Mouse (Mus musculus) kidney, adult 18-20 months (tissue): Measurements from ENCODE around the gene Ube2o.
A peak's percentile ranks its signal among the peaks of the same experiment; 100 is the strongest.
"Not testable (repeated sequence)": the region's sequence is repeated elsewhere in the genome, so short reads cannot be mapped to it uniquely, and the experiment has no call there.

Source experiments
- DNase-seq: peaks from one replicate; pipeline ENCODE4 v3.0.0; 2021

Gene Ube2o

DNA sequence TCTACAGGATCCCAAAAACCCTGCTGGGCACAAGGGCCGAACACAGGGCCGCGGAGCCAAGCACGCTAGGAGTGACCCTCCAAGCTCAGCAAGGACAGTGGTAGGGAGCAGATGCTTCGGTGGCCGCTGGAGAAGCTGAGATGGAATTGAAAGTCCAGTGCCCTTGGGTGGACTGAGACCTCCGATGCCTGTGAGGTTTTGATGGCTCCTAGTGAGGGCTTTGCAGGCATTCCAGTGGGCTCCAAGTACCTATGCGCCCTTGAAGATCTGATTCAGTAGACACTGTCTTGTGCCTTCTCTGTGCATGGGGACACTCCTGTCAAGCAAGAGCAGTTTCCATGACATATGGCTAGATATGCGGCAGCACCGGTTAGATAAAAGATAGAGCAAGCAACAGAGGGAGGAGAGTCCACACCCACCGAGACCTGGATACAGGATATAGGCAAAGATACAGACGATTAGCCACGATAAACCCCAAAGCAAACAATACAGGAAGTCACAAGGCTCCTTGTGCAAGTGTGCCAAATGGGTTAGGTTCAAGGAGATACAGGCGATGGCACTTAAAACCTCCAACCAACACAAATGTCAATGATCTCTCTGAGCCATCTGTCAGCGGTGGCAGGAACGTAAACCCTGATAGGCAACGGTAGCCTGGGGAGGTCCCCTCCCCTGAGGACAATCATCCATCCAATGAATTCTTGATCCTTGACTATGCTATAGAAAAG lies 74.9 kb downstream of the Ube2o start:
- no peak for DNase-seq

DNA sequence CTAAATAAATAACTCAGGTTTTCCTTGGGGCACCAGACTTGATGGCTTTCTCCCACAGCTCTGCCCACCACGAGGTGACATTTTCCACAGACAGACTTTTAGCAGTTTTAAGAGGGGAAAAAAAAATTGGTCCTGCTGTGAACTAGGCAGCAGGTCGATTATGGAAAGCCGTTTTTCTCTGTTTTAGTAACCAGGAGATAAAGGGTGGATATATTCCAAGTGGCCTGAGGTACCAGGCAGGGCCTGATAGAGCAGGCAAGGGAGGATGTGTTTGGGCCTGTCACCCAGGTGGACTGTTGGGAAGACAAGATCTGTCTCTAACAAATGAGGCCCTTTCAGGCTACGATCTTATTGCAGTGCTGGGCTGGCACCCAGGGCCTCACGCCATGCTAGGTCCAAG lies 75.7 kb downstream of the Ube2o start:
- DNase-seq = no peak

DNA sequence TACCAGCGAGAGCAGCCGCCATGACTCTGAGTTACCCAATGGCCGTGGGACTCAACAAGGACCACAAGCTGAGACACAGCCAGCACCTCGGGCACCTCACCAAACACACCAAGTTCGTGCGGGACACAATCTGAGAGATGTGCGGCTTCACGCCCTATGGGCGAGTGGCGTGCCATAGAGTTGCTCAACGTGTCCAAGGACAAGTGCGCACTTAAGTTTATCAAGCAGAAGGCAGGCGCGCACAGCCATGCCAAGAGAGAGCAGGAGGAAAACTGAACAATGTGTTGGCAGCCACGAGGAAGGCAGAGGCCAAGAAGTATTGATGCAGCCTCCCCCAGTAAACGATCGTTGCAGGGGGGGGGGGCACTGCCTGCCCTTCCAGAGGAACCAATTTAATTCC lies 76.7 kb downstream of the Ube2o start:
- no peak for DNase-seq

DNA sequence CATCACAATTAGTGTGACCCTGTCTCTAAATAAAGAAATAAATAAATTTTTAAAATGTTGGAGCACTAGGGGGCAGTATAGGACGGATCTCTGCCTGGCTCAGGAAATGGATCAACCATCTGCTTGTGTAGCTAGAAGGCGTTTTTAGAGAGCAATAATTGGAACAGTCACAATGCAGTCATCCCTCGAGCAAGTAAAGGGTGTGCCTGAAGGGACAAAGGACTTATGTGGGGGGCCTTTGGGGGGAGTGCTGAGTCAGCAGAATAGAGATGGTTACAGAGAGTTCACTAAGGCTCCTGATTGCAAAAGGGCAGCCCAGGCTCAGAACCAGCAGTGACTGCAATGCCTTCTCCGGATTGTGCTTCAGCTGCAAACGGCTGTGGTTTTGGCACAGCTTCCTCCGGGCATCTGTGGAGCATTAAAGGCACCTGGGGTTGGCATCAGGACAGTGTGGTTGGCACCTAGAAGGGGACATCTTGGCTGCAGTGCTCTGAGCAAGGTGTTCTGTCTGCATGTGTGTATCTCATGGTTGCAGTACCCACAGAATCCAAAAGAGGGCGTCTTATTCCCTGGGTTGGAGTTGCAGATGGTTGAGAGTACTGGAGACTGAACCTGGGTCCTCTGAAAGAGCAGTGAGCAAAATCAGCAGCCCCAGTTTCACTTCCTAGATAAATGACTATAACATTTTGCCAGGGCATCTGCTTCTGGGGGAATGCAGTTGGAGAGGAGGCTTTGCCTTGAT lies 80.1 kb downstream of the Ube2o start:
- DNase-seq = peak; percentile 43

DNA sequence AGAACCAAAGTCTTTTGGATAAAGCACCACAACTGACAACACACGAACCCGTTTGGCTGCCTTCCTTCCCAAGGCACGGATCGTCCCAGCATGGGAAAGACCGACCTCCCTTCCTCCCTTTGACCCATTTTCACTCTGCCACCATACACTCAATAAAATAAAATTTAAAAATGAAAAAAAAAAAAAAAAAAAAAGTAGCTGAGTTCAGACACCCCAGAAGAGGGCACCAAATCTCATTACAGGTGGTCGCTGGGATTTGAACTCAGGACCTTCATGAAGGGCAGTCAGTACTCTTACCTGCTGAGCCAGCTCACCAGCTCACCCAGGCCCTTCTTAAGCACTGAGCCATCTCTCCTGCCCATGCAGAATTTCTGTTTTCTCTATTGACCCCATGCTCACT lies 82.2 kb downstream of the Ube2o start:
- DNase-seq = no peak

DNA sequence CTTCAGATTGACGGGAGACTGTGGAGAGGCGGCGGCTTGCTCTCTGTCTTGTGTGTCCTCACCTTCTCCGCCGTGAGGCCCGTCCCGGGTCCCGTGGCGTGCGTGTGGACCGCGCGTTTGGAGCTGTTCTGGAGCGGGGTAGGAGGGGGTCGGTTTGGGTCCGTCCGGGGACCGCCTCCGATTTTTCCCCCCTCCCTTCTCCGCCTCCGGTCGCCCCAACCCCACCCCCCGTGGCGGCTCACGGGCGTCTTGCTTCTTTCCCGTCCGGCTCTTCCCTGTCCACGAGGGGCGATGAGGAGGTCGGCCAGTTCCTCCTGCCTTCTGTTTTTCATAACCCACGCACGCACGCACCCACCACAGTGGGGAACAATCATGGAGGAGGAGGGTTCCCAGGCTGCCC lies 82.7 kb downstream of the Ube2o start:
- DNase-seq = no peak

DNA sequence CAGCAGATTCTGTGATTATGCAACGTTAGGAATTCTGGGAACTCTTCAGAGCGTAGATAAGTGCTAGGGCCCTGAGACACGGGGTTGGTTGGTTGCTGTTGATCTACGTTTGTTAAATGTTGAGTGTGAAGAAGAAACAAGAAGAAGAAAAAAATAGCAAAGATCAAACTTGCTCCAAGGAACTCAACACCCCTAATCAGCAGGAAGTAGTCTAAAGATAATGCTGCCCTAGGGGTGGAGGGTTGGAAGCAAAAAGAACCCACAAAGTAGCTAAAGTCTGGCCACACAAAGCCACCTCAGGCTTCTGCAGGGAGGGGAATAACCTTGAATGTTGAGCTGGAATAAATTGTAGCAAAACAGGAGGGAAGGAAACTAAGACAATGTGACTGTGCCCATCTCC lies 83.9 kb downstream of the Ube2o start:
- no peak for DNase-seq

DNA sequence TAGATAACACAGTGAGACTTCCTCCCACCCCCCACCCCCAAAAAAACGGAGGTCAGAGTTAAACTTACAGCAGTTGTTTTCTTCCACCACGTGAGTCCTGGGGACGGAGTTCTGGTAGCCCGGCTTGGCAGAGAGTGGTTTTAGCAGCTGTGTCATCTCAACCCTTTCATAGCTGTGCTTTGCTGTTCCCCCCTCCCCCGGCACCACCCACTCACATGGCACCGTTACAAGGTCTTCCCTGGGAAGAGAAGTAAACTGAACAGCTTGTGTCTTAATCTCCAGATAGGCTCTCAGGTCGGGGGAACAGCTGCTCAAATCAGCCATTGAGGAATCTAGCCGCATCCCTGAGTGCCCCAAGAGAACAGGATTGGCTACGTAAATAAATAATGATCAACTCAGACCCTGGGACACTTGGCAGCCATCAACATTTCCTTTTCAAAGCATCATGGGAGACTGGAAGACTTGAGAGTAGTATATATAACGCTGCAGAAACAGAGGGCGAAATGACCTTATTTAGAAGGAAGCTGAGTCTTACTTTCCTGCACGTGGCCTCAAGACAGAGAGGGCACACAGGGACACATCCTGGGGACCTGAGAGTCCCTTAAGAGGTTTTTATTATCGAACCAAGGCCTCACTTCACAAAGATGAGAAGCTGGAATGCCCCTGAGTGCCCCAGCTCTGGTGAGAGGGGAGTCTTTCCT lies 86.6 kb downstream of the Ube2o start:
- peak; percentile 43 for DNase-seq

DNA sequence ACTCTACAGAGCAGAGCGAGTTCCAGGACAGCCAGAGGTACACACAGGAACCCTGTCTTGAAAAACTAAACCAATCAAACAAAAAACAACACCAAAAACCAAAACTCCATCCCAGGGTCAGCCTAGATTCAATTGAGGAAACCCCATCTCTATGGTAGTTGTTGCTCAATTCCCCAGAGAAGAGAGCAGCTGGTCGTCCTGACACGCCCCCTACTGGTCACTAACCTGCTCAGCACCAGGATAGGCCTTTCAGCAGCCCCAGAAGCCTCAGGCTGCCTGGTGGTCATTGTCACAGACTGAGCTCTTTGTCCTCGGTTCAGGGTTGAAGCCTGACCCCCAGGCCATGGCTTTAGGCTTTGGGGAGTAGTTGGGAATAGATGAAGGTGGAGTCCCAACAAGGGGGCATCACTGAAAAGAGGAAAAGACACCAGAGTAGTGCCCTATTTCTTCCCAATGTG lies 87.4 kb downstream of the Ube2o start, which contains the start of gene Prpsap1:
Gene Prpsap1 (minus strand): TSS at position 408 of the 458 bp plus-strand sequence.
- DNase-seq = peak; percentile 55

DNA sequence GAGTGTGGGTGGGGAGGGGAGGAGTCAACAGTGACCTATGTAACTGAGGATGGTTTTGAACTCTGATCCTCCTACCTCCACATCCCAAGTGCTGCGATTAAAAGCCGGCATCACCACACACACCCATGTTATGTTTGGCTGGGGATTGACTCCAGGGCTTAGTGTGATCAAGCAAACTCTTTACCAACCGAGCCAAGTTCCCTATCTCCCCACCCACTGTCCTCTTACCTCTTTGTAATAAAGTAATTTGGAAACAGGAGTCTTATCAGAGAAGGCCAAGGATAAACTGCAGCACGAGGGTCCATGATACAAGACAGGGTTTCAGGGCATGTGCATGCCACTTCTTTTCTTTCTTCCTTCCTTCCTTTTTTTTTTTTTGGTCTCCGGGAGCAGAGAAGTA lies 88.1 kb downstream of the Ube2o start:
- DNase-seq = no peak

DNA sequence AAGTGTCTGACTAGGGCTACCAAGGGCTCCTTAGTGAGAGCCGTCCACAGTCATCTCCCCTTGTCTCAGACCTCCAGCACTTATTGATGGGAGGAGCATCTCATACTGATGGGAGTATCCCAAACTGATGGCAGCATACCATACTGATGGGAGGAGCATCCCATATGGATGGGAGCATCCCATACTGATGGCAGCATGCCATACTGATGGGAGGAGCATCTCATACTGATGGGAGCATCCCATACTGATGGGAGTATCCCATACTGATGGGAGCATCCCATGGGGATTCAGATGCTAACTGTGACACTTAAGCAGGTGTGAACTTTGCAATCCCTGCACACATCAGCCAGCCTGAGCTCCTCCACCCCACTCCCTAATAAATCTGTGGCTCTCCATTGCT lies 88.7 kb downstream of the Ube2o start:
- DNase-seq = not testable (repeated sequence)

DNA sequence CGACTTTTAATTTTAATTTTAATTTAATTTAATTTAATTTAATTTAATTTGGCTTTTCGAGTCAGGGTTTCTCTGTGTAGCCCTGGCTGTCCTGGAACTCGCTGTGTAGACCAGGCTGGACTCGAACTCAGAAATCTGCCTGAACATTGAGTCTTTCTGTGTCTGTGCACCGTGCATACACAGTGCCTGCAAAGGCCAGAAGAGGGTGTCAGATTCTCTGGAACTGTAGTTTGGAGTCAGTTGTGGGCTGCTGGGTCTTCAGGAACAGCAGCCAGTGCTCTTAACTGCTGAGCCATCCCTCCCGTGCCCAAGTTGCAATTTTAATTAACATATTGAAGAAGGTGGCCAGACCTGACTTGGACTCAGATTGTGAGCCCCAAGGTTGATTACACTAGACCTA lies 89.9 kb downstream of the Ube2o start:
- no peak for DNase-seq

DNA sequence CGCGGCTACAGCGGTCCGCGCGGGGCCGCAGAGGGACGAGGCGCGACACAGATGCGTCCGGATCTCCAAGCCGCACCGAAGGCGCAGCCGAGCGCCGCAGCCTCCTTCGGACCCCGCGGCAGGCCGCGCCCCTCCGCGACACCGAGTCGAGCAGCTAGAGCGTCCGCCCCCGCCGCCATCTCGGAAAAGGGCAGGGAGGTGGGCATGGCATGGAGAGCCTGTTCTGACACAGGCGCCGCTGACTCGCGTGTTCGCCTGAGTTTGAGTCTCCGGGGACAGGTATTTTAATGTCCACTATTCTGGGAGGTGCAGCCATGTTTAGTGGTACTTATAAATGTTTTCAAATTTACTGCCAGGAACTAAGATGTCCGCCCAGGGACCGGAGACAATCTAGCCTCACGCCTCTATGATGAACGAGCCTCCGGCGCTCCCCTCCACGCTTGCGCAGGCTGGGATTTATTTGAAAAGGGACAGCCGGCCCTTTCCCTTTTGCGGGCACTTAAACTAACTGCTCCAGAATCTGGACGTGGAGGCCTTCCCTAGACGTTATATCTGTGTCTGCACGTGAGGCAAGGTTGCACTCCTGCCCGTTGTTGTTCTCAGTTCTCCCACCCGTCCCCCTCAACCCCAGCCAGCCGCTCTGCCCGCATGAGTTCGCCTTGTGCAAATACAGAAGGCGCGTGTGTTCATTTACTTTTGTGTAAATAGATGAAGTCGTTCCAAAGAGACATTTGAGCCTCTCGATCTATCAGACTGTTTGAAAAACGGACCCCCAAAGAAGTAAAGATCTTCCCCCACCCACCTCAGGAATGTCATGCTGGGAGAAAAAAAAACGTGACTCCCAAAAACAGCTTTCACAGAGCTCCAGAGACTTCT lies 90.8 kb downstream of the Ube2o start:
- peak; percentile 91 for DNase-seq

DNA sequence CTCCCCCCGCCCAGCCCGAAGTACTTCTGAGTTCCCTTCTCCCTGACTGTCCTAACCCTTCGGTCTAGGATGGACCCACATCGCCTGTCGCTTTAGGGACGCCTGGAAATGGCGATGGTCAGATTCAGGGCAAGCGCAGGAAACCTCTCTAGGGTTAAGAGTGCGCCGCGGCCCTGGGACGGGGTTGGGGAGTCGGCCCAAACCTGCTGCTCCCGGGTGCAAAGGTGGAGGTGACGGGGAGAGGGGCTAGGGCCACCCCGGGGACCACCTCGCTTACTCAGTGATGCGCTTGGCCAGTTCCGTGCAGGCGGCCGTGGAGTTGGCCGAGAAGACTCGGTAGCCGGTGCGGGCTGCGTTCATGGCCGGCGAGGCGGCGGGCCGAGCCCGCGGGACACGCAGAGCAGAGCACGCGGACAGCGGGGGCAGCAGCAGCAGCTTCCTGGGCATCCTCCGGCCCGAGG lies 91.4 kb downstream of the Ube2o start:
- DNase-seq = no peak

DNA sequence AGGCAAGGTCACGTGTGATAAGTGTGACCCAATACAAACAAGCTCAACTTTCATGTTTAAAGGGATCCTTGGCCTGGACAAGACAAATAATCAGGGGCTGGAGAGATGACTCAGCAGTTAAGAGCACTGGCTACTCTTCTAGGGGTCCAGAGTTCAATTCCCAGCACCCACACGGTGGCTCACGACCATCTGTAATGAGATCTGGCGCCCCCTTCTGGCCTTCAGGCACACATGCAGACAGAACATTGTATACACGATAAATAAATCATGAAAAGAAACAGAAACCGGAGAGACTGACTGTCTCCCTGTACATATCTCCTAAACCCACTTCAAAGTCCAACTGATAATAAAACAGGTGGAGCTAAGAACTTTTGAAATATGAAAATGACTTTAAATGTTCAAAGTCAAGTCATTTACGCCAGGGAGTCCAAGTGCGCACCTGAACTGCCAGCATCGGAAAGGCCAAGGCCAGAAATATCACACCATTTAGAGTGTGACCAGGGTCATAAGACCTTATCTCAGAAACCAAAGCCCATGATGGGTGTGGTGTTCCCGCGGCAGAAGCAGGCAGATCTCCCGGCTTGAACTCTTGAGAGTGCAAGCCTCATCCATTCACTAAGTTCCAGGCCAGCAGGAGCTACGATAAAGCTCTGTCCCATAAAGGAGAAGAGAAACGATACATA lies 92.4 kb downstream of the Ube2o start:
- DNase-seq = no peak

DNA sequence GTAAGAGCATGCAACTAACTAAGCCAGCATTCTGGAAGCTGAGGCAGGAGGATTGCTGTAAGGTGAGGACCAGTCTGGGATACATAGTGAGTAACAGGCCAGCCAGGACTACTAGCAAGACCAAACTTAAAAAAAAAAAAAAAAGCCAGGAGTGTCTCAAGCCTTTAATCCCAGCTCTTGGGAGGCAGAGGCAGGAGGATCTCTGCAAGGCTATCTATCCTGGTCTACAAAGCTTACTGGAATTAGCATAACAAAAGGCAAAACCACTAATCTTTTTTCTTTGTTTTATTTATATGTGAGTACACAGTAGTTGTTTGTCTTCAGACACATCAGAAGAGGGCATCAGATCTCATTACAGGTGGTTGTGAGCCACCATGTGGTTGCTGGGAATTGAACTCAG lies 93.0 kb downstream of the Ube2o start:
- DNase-seq = no peak
